Mouse (Mus musculus): ENCODE data around the gene Mymx. TPM values are rescaled to one million over a fixed set of nuclear protein-coding genes. Genes with fewer than 3 reads are reported as not detected.

Gene Mymx
- polyA plus RNA-seq, 1 experiment: 22.6 TPM

GRCm38 (mm10) chr17:45563655-45564530 is 38.0 kb downstream of the Mymx start, which contains the start of gene Slc35b2:
Gene Slc35b2 (plus strand): TSS chr17:45563874.
- H3K27ac ChIP-seq (ENCODE audit: insufficient read depth, low read length): no peak within 1 kb of the TSS
- peak within 1 kb of the TSS; percentile 86 for H3K9ac ChIP-seq (ENCODE audit: low read depth, poor library complexity, severe bottlenecking)
- H3K27me3 ChIP-seq (ENCODE audit: control insufficient read depth, insufficient read depth, low read length, poor library complexity, severe bottlenecking): no peaks in the 10 kb centered on the region
- peak; percentile 32 for TF ChIP-seq POLR2A (IDR thresholded peaks at IDR 0.05; ENCODE audit: insufficient read depth, low read length)
- TF ChIP-seq EP300 (IDR thresholded peaks at IDR 0.05; ENCODE audit: insufficient read depth, low read depth, low read length): peak; percentile 60; the same call in 1 of the 2 replicates
- TF ChIP-seq CTCF (IDR thresholded peaks at IDR 0.05; ENCODE audit: low read depth, low read length): peak; percentile 85
- H3K4me3 ChIP-seq (ENCODE audit: low read depth, low read length): peak within 1 kb of the TSS; percentile 85
- H3K4me1 ChIP-seq (ENCODE audit: control insufficient read depth, insufficient read depth, low read length): no peaks in the 10 kb centered on the region
- H3K36me3 ChIP-seq (ENCODE audit: control insufficient read depth, insufficient read depth, low read length, poor library complexity, severe bottlenecking): peaks cover 28% of the 10 kb centered on the region
- H3K9me3 ChIP-seq (replicated peaks; ENCODE audit: control insufficient read depth, insufficient read depth, low read length, poor library complexity, severe bottlenecking): no peaks in the 10 kb centered on the region

GRCm38 (mm10) chr17:45563216-45563615 is 38.7 kb downstream of the Mymx start:
- H3K27ac ChIP-seq (ENCODE audit: insufficient read depth, low read length): no peak overlapping the region
- no peak overlapping the region for H3K9ac ChIP-seq (ENCODE audit: low read depth, poor library complexity, severe bottlenecking)
- no peaks in the 10 kb centered on the region for H3K27me3 ChIP-seq (ENCODE audit: control insufficient read depth, insufficient read depth, low read length, poor library complexity, severe bottlenecking)
- no peaks in the 10 kb centered on the region for H3K9me3 ChIP-seq (replicated peaks; ENCODE audit: control insufficient read depth, insufficient read depth, low read length, poor library complexity, severe bottlenecking)
- no peak for TF ChIP-seq POLR2A (IDR thresholded peaks at IDR 0.05; ENCODE audit: insufficient read depth, low read length)
- TF ChIP-seq CTCF (IDR thresholded peaks at IDR 0.05; ENCODE audit: low read depth, low read length): no peak
- no peak for TF ChIP-seq EP300 (IDR thresholded peaks at IDR 0.05; ENCODE audit: insufficient read depth, low read depth, low read length)
- peaks cover 22% of the 10 kb centered on the region for H3K36me3 ChIP-seq (ENCODE audit: control insufficient read depth, insufficient read depth, low read length, poor library complexity, severe bottlenecking)
- no peak overlapping the region for H3K4me3 ChIP-seq (ENCODE audit: low read depth, low read length)
- no peaks in the 10 kb centered on the region for H3K4me1 ChIP-seq (ENCODE audit: control insufficient read depth, insufficient read depth, low read length)

GRCm38 (mm10) chr17:45559732-45560525 is 42.0 kb downstream of the Mymx start:
- Histone ChIP-seq H3K27me3 (ENCODE audit: control insufficient read depth, insufficient read depth, low read length, poor library complexity, severe bottlenecking) (no peaks in the 10 kb centered on the region), H3K36me3 (ENCODE audit: control insufficient read depth, insufficient read depth, low read length, poor library complexity, severe bottlenecking) (no peaks in the 10 kb centered on the region), H3K27ac (ENCODE audit: insufficient read depth, low read length) (no peak overlapping the region), H3K4me3 (ENCODE audit: low read depth, low read length) (no peak overlapping the region), H3K4me1 (ENCODE audit: control insufficient read depth, insufficient read depth, low read length) (no peaks in the 10 kb centered on the region), H3K9ac (ENCODE audit: low read depth, poor library complexity, severe bottlenecking) (no peak overlapping the region), H3K9me3 (replicated peaks; ENCODE audit: control insufficient read depth, insufficient read depth, low read length, poor library complexity, severe bottlenecking) (no peaks in the 10 kb centered on the region)
- TF ChIP-seq EP300 (IDR thresholded peaks at IDR 0.05; ENCODE audit: insufficient read depth, low read depth, low read length): no peak
- TF ChIP-seq POLR2A (IDR thresholded peaks at IDR 0.05; ENCODE audit: insufficient read depth, low read length): no peak
- no peak for TF ChIP-seq CTCF (IDR thresholded peaks at IDR 0.05; ENCODE audit: low read depth, low read length)

- Histone ChIP-seq H3K27me3 (ENCODE audit: control insufficient read depth, insufficient read depth, low read length, poor library complexity, severe bottlenecking) (no peaks in the 10 kb centered on the region), H3K4me3 (ENCODE audit: low read depth, low read length) (no peak overlapping the region), H3K4me1 (ENCODE audit: control insufficient read depth, insufficient read depth, low read length) (no peaks in the 10 kb centered on the region), H3K27ac (ENCODE audit: insufficient read depth, low read length) (no peak overlapping the region), H3K9me3 (replicated peaks; ENCODE audit: control insufficient read depth, insufficient read depth, low read length, poor library complexity, severe bottlenecking) (no peaks in the 10 kb centered on the region), H3K9ac (ENCODE audit: low read depth, poor library complexity, severe bottlenecking) (no peak overlapping the region), H3K36me3 (ENCODE audit: control insufficient read depth, insufficient read depth, low read length, poor library complexity, severe bottlenecking) (no peaks in the 10 kb centered on the region)
- TF ChIP-seq EP300 (IDR thresholded peaks at IDR 0.05; ENCODE audit: insufficient read depth, low read depth, low read length): no peak
- no peak for TF ChIP-seq CTCF (IDR thresholded peaks at IDR 0.05; ENCODE audit: low read depth, low read length)
- no peak for TF ChIP-seq POLR2A (IDR thresholded peaks at IDR 0.05; ENCODE audit: insufficient read depth, low read length)
These were observed 43.7 kb downstream of the Mymx start for GRCm38 (mm10) chr17:45557998-45558862.

- no peak overlapping the region for H3K9ac ChIP-seq (ENCODE audit: low read depth, poor library complexity, severe bottlenecking)
- H3K27ac ChIP-seq (ENCODE audit: insufficient read depth, low read length): no peak overlapping the region
- no peaks in the 10 kb centered on the region for H3K9me3 ChIP-seq (replicated peaks; ENCODE audit: control insufficient read depth, insufficient read depth, low read length, poor library complexity, severe bottlenecking)
- H3K4me1 ChIP-seq (ENCODE audit: control insufficient read depth, insufficient read depth, low read length): no peaks in the 10 kb centered on the region
- H3K27me3 ChIP-seq (ENCODE audit: control insufficient read depth, insufficient read depth, low read length, poor library complexity, severe bottlenecking): no peaks in the 10 kb centered on the region
- H3K36me3 ChIP-seq (ENCODE audit: control insufficient read depth, insufficient read depth, low read length, poor library complexity, severe bottlenecking): no peaks in the 10 kb centered on the region
- H3K4me3 ChIP-seq (ENCODE audit: low read depth, low read length): no peak overlapping the region
- TF ChIP-seq POLR2A (IDR thresholded peaks at IDR 0.05; ENCODE audit: insufficient read depth, low read length): no peak
- no peak for TF ChIP-seq CTCF (IDR thresholded peaks at IDR 0.05; ENCODE audit: low read depth, low read length)
These were observed 44.6 kb downstream of the Mymx start for GRCm38 (mm10) chr17:45557246-45557824.
